Comparison of ENCODE assay signal across 10 mouse cellular contexts in the genomic region with DNA sequence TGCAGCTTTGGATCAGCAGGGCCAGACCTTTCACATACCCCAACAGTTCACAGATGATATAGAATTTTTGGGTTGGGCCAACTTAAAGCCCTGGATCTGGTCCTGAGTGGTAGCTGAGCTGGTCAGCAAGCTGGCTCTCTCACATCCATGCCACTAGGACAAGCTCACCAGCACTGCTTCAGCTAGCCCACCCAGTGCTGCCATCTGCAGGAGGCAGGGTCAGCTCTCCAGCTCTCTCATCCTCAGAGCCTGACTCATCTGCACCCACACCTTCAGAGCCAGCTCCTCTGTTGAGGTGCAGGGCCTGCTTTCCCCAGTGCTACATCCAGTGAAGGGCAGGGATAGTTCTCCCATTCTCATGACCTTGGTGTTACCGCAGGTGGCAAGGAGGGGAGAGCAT. TPM values are rescaled to one million over a fixed set of nuclear protein-coding genes. Genes with fewer than 3 reads are reported as not detected.
DNase-seq lines count a peak whose midpoint lies in the region; ATAC-seq and TF ChIP-seq lines count a peak whose summit lies in the region.
"Had no signal": no experiment of that assay in that cellular context is flagged by ENCODE, and none has a peak within 500 bp of the region (broad histone marks: within the 10 kb centered on the region; RNA-seq: fewer than 3 reads in every experiment).

No protein-coding gene starts in this region.

- ATAC-seq in megakaryocyte progenitor cell, adult 5-6 weeks (replicated peaks; ENCODE audit: poor library complexity) = peak; percentile 75
- ATAC-seq in neural tube, embryonic 15.5 days (ENCODE audit: low FRiP score) = no peak

- H3K4me2 ChIP-seq in neural tube, embryonic 15.5 days = no peak overlapping the region

- no peaks in the 10 kb centered on the region for H3K27me3 ChIP-seq in neural tube, embryonic 15.5 days (replicated peaks)

- no peaks in the 10 kb centered on the region for H3K9me3 ChIP-seq in neural tube, embryonic 15.5 days (replicated peaks)

- no peaks in the 10 kb centered on the region for H3K4me1 ChIP-seq in neural tube, embryonic 15.5 days

- TF ChIP-seq CTCF in left cerebral cortex, adult 2 months (IDR thresholded peaks at IDR 0.05) = peak; percentile 44

- H3K36me3 ChIP-seq in neural tube, embryonic 15.5 days = no peaks in the 10 kb centered on the region

- DNase-seq in cerebellum, postnatal 10 days = peak; percentile 61 to 71
- DNase-seq in cerebellum, adult 18-20 months = no peak
- DNase-seq in left cerebral cortex, adult 2 months (ENCODE audit: extremely low spot score in 1 of 2, low spot score in 2 of 2) = peak in 1 of 2 experiments; percentile 29
- no peak for DNase-seq in left cerebral cortex, adult 8-10 months (ENCODE audit: low spot score in 2 of 2)
- DNase-seq in brain, adult 2 months (ENCODE audit: low read depth, low spot score) = peak; percentile 61
- DNase-seq in c-Kit-positive CD71-positive TER-119-positive erythroid progenitor cells, embryonic 14.5 days (ENCODE audit: low spot score) = no peak

- no peak overlapping the region for H3K4me3 ChIP-seq in left cerebral cortex, adult 2 months
- no peak overlapping the region for H3K4me3 ChIP-seq in neural tube, embryonic 15.5 days (replicated peaks)
- H3K4me3 ChIP-seq: erythroblast, embryonic 14.5 days; myocyte had no signal

- H3K27ac ChIP-seq in left cerebral cortex, adult 2 months = no peak overlapping the region
- H3K27ac ChIP-seq in neural tube, embryonic 15.5 days (replicated peaks) = no peak overlapping the region

- WGBS in neural tube, embryonic 15.5 days = 83% methylated on average over 1 of the region's 1 CpGs

- intact Hi-C loops in left cerebral cortex, adult 2 months (cut with DNase I) = no loop called here

- H3K9ac ChIP-seq in neural tube, embryonic 15.5 days (replicated peaks) = no peak overlapping the region

RNA-seq across cellular contexts. Expression of a gene that starts 23.6 kb away (rescaled TPM):
- 10 to 100 TPM; 75.5 to 85.2 TPM for total RNA-seq in left cerebral cortex, adult 2 months (2021)
- total RNA-seq in left cerebral cortex, adult 8-10 months (2022) = 10 to 100 TPM; 69.8 to 92.7 (median 81.2) TPM
- 258 and 286 TPM in 2 replicates for total RNA-seq in megakaryocyte progenitor cell, adult 5-6 weeks (2015)
- 158 and 165 TPM in 2 replicates for total RNA-seq in megakaryocyte progenitor cell, adult 5-6 weeks (2017)
- polyA plus RNA-seq in neural tube, embryonic 15.5 days (2015; fragmentation: Nextera tagmentation; extraction: Ambion mirVana) = 181 and 200 TPM in 2 replicates

RNA-seq across cellular contexts. Expression of a gene that starts 24.7 kb away (rescaled TPM):
- total RNA-seq in left cerebral cortex, adult 2 months (2021) = 10 to 100 TPM; 20.2 to 20.5 TPM
- total RNA-seq in left cerebral cortex, adult 8-10 months (2022) = 10 to 100 TPM; 17.6 to 20.0 (median 19.1) TPM
- 0.76 and 3.9 TPM in 2 replicates for total RNA-seq in megakaryocyte progenitor cell, adult 5-6 weeks (2015)
- 1.2 and 7.4 TPM in 2 replicates for total RNA-seq in megakaryocyte progenitor cell, adult 5-6 weeks (2017)
- polyA plus RNA-seq in neural tube, embryonic 15.5 days (2015; fragmentation: Nextera tagmentation; extraction: Ambion mirVana) = 6.1 and 7.7 TPM in 2 replicates

RNA-seq across cellular contexts. Expression of a gene that starts 24.9 kb away (rescaled TPM):
- 10 to 100 TPM in 1 of 2 experiments, 1 to 10 TPM in 1; 9.7 to 12.5 TPM for total RNA-seq in left cerebral cortex, adult 2 months (2021)
- total RNA-seq in left cerebral cortex, adult 8-10 months (2022) = 10 to 100 TPM; 11.6 to 17.1 (median 13.1) TPM
- total RNA-seq in megakaryocyte progenitor cell, adult 5-6 weeks (2015) = 0.54 and 2.7 TPM in 2 replicates
- not detected in 2 replicates for total RNA-seq in megakaryocyte progenitor cell, adult 5-6 weeks (2017)
- 12.0 and 13.3 TPM in 2 replicates for polyA plus RNA-seq in neural tube, embryonic 15.5 days (2015; fragmentation: Nextera tagmentation; extraction: Ambion mirVana)
- polyA plus RNA-seq: erythroblast, embryonic 14.5 days had no signal

RNA-seq across cellular contexts. Expression of a gene that starts 47.7 kb away (rescaled TPM):
- total RNA-seq in left cerebral cortex, adult 2 months (2021) = 10 to 100 TPM; 43.7 to 48.3 TPM
- total RNA-seq in left cerebral cortex, adult 8-10 months (2022) = 10 to 100 TPM; 31.7 to 41.8 (median 39.3) TPM
- total RNA-seq in megakaryocyte progenitor cell, adult 5-6 weeks (2015) = 19.2 and 21.3 TPM in 2 replicates
- 12.3 and 18.4 TPM in 2 replicates for total RNA-seq in megakaryocyte progenitor cell, adult 5-6 weeks (2017)
- polyA plus RNA-seq in neural tube, embryonic 15.5 days (2015; fragmentation: Nextera tagmentation; extraction: Ambion mirVana) = 77.9 and 98.3 TPM in 2 replicates

RNA-seq across cellular contexts. Expression of a gene that starts 49.4 kb away (rescaled TPM):
- total RNA-seq in left cerebral cortex, adult 2 months (2021) = 10 to 100 TPM; 11.8 to 12.5 TPM
- total RNA-seq in left cerebral cortex, adult 8-10 months (2022) = 10 to 100 TPM; 10.8 to 16.3 (median 13.0) TPM
- 17.6 and 19.2 TPM in 2 replicates for total RNA-seq in megakaryocyte progenitor cell, adult 5-6 weeks (2015)
- 6.7 and 10.0 TPM in 2 replicates for total RNA-seq in megakaryocyte progenitor cell, adult 5-6 weeks (2017)
- 15.2 and 15.7 TPM in 2 replicates for polyA plus RNA-seq in neural tube, embryonic 15.5 days (2015; fragmentation: Nextera tagmentation; extraction: Ambion mirVana)

Comparison
In these comparisons a context has a peak if more than half of its experiments do, and no peak if none do; other contexts are left out.
1. DNase-seq: peak in cerebellum, postnatal 10 days (2 of 2) and brain, adult 2 months (single experiment); none in cerebellum, adult 18-20 months (0 of 2), left cerebral cortex, adult 8-10 months (0 of 2) and c-Kit-positive CD71-positive TER-119-positive erythroid progenitor cells, embryonic 14.5 days (single experiment).